Mouse (Mus musculus) heart, embryonic 10.5 days (tissue): Measurements from ENCODE around the gene Sergef. TPM values are rescaled to one million over a fixed set of nuclear protein-coding genes. Genes with fewer than 3 reads are reported as not detected.
"Not testable (repeated sequence)": the region's sequence is repeated elsewhere in the genome, so short reads cannot be mapped to it uniquely, and the experiment has no call there.

Experiments used
- DNase-seq: peaks from one replicate; pipeline ENCODE4 v3.0.0-alpha.2; 2017; ENCODE audit warnings: low spot score
- H3K27ac ChIP-seq: fragments of 300-500 bp; sonication (generic); 2 replicates; pipeline ENCODE4 v1.5.1; 2016; ENCODE audit warnings: mild to moderate bottlenecking
- H3K27me3 ChIP-seq: fragments of 300-500 bp; sonication (generic); 2 replicates; pipeline ENCODE4 v1.6.1; 2016; ENCODE audit warnings: mild to moderate bottlenecking; ENCODE audit not compliant: poor library complexity, insufficient read depth, severe bottlenecking
- H3K36me3 ChIP-seq: fragments of 300-500 bp; sonication (generic); 2 replicates; pipeline ENCODE4 v1.6.1; 2016; ENCODE audit warnings: mild to moderate bottlenecking, moderate library complexity
- H3K4me1 ChIP-seq: fragments of 300-500 bp; sonication (generic); 2 replicates; pipeline ENCODE4 v1.6.1; 2016; ENCODE audit warnings: mild to moderate bottlenecking
- H3K4me3 ChIP-seq: fragments of 300-500 bp; sonication (generic); 2 replicates; pipeline ENCODE4 v1.5.1; 2016; ENCODE audit warnings: mild to moderate bottlenecking, moderate library complexity
- H3K9me3 ChIP-seq: fragments of 300-500 bp; sonication (generic); 2 replicates; pipeline ENCODE4 v1.6.1; 2016; ENCODE audit warnings: mild to moderate bottlenecking, moderate library complexity
- WGBS: fragments of 180-500 bp; shearing (Covaris S2); methylation state at CpG from one replicate; pipeline ENCODE4 v1.1.7; 2016; 5-methylcytosine and 5-hydroxymethylcytosine counted together
- polyA plus RNA-seq: library from polyadenylated mRNA; unstranded; fragments of >200 nt; fragmentation: Nextera tagmentation; extraction: Ambion mirVana; gene quantifications from 2 replicates; pipeline ENCODE4 v1.2.1, GENCODE M21; 2016

Sergef gene
- polyA plus RNA-seq, 1 experiment from 2014 or later, result 12.5 TPM

- no peak overlapping the region for H3K4me3 ChIP-seq
- H3K4me1 ChIP-seq, result peaks cover 14% of the 10 kb centered on the region
- H3K9me3 ChIP-seq, result no peaks in the 10 kb centered on the region
- no peaks in the 10 kb centered on the region for H3K36me3 ChIP-seq
- peak overlapping the region; percentile 77 for H3K27ac ChIP-seq
- WGBS, result 72% methylated on average over 7 of the region's 7 CpGs
- H3K27me3 ChIP-seq, result no peaks in the 10 kb centered on the region
- no peak for DNase-seq
Measured at GRCm38 (mm10) chr7:46588005-46588404, 51.6 kb downstream of the Sergef start.

GRCm38 (mm10) chr7:46587466-46587865, 52.1 kb downstream of the Sergef start:
- peak overlapping the region; percentile 77 for H3K27ac ChIP-seq
- WGBS, result 39% methylated on average over 17 of the region's 17 CpGs

GRCm38 (mm10) chr7:46586621-46587216, 52.9 kb downstream of the Sergef start:
- Histone ChIP-seq H3K9me3 (no peaks in the 10 kb centered on the region), H3K27me3 (no peaks in the 10 kb centered on the region), H3K4me3 (no peak overlapping the region), H3K4me1 (peaks cover 14% of the 10 kb centered on the region), H3K36me3 (no peaks in the 10 kb centered on the region), H3K27ac (peak overlapping the region; percentile 77)
- WGBS, result 78% methylated on average over 10 of the region's 10 CpGs
- DNase-seq, result no peak

More at GRCm38 (mm10) chr7:46587466-46587865, 52.1 kb downstream of the Sergef start:
- H3K4me3 ChIP-seq, result no peak overlapping the region; the same call in 1 of the 2 replicates
- H3K4me1 ChIP-seq, result peaks cover 14% of the 10 kb centered on the region
- no peaks in the 10 kb centered on the region for H3K27me3 ChIP-seq
- H3K9me3 ChIP-seq, result no peaks in the 10 kb centered on the region
- no peak for DNase-seq
- no peaks in the 10 kb centered on the region for H3K36me3 ChIP-seq

GRCm38 (mm10) chr7:46582750-46583149, 56.9 kb downstream of the Sergef start:
- no peak overlapping the region for H3K27ac ChIP-seq
- no peaks in the 10 kb centered on the region for H3K9me3 ChIP-seq
- H3K36me3 ChIP-seq, result no peaks in the 10 kb centered on the region
- peaks cover 12% of the 10 kb centered on the region for H3K4me1 ChIP-seq
- no peak overlapping the region for H3K4me3 ChIP-seq
- no peaks in the 10 kb centered on the region for H3K27me3 ChIP-seq
- DNase-seq, result no peak
- WGBS, result 90% methylated on average over 6 of the region's 6 CpGs

- Histone ChIP-seq H3K36me3 (no peaks in the 10 kb centered on the region), H3K27me3 (no peaks in the 10 kb centered on the region), H3K9me3 (no peaks in the 10 kb centered on the region), H3K4me1 (peaks cover under 1% of the 10 kb centered on the region), H3K4me3 (no peak overlapping the region), H3K27ac (no peak overlapping the region)
- no peak for DNase-seq
- WGBS, result 72% methylated on average over 8 of the region's 8 CpGs
Measured at GRCm38 (mm10) chr7:46581358-46581930, 58.2 kb downstream of the Sergef start.

- DNase-seq, result no peak
- 83% methylated on average over 5 of the region's 5 CpGs for WGBS
- no peaks in the 10 kb centered on the region for H3K36me3 ChIP-seq
- no peaks in the 10 kb centered on the region for H3K9me3 ChIP-seq
- no peak overlapping the region for H3K4me3 ChIP-seq
- H3K27ac ChIP-seq, result no peak overlapping the region
- no peaks in the 10 kb centered on the region for H3K27me3 ChIP-seq
- H3K4me1 ChIP-seq, result no peaks in the 10 kb centered on the region
Measured at GRCm38 (mm10) chr7:46578091-46578490, 61.5 kb downstream of the Sergef start.

GRCm38 (mm10) chr7:46575897-46576296, 63.7 kb downstream of the Sergef start:
- WGBS, result 80% methylated on average over 2 of the region's 2 CpGs
- no peaks in the 10 kb centered on the region for H3K4me1 ChIP-seq
- no peak overlapping the region for H3K27ac ChIP-seq
- H3K9me3 ChIP-seq, result no peaks in the 10 kb centered on the region
- no peaks in the 10 kb centered on the region for H3K36me3 ChIP-seq
- H3K4me3 ChIP-seq, result no peak overlapping the region
- DNase-seq, result no peak
- H3K27me3 ChIP-seq, result no peaks in the 10 kb centered on the region

- 77% methylated on average over 15 of the region's 15 CpGs for WGBS
- no peaks in the 10 kb centered on the region for H3K27me3 ChIP-seq
- no peak overlapping the region for H3K4me3 ChIP-seq
- no peaks in the 10 kb centered on the region for H3K36me3 ChIP-seq
- no peaks in the 10 kb centered on the region for H3K9me3 ChIP-seq
- no peaks in the 10 kb centered on the region for H3K4me1 ChIP-seq
- no peak for DNase-seq
- no peak overlapping the region for H3K27ac ChIP-seq
Measured at GRCm38 (mm10) chr7:46572803-46573594, 66.6 kb downstream of the Sergef start.

GRCm38 (mm10) chr7:46569509-46569908, 70.1 kb downstream of the Sergef start:
- not testable (repeated sequence) for H3K4me3 ChIP-seq, H3K9me3 ChIP-seq, H3K27ac ChIP-seq, H3K36me3 ChIP-seq, H3K4me1 ChIP-seq, DNase-seq, H3K27me3 ChIP-seq
- WGBS, result 71% methylated on average over 9 of the region's 9 CpGs

- DNase-seq, result no peak
- 84% methylated on average over 8 of the region's 8 CpGs for WGBS
- no peaks in the 10 kb centered on the region for H3K27me3 ChIP-seq
- no peak overlapping the region for H3K4me3 ChIP-seq
- H3K36me3 ChIP-seq, result no peaks in the 10 kb centered on the region; the same call in 1 of the 2 replicates
- H3K4me1 ChIP-seq, result peaks cover 4% of the 10 kb centered on the region; the same call in 1 of the 2 replicates
- H3K27ac ChIP-seq, result no peak overlapping the region
- H3K9me3 ChIP-seq, result no peaks in the 10 kb centered on the region
Measured at GRCm38 (mm10) chr7:46566318-46567007, 73.1 kb downstream of the Sergef start.

GRCm38 (mm10) chr7:46565374-46565773, 74.2 kb downstream of the Sergef start:
- Histone ChIP-seq H3K4me1 (peaks cover 4% of the 10 kb centered on the region; the same call in 1 of the 2 replicates), H3K27ac (no peak overlapping the region), H3K4me3 (no peak overlapping the region), H3K27me3 (no peaks in the 10 kb centered on the region), H3K9me3 (no peaks in the 10 kb centered on the region), H3K36me3 (no peaks in the 10 kb centered on the region; the same call in 1 of the 2 replicates)
- no peak for DNase-seq
- WGBS, result 94% methylated on average over 7 of the region's 7 CpGs

- H3K27ac ChIP-seq, result no peak overlapping the region
- H3K27me3 ChIP-seq, result no peaks in the 10 kb centered on the region
- no peak overlapping the region for H3K4me3 ChIP-seq
- H3K9me3 ChIP-seq, result no peaks in the 10 kb centered on the region
- H3K36me3 ChIP-seq, result no peaks in the 10 kb centered on the region; the same call in 1 of the 2 replicates
- peaks cover 4% of the 10 kb centered on the region; the same call in 1 of the 2 replicates for H3K4me1 ChIP-seq
- DNase-seq, result no peak
Measured at GRCm38 (mm10) chr7:46563801-46564200, 75.8 kb downstream of the Sergef start.

- no peak for DNase-seq
- Histone ChIP-seq H3K4me1 (peaks cover 4% of the 10 kb centered on the region; the same call in 1 of the 2 replicates), H3K4me3 (no peak overlapping the region), H3K9me3 (no peaks in the 10 kb centered on the region), H3K27me3 (no peaks in the 10 kb centered on the region), H3K36me3 (no peaks in the 10 kb centered on the region), H3K27ac (no peak overlapping the region)
- 84% methylated on average over 2 of the region's 2 CpGs for WGBS
Measured at GRCm38 (mm10) chr7:46560061-46560460, 79.5 kb downstream of the Sergef start.
